Mouse (Mus musculus) ES-Bruce4 (cell line): Measurements from ENCODE around the gene Vcan.

ENCODE experiments used
- CTCF ChIP-seq: IDR thresholded peaks from one replicate; pipeline ENCODE4 v1.8.1; 2011; ENCODE audit warnings: low read depth, low read length
- EP300 ChIP-seq: IDR thresholded peaks from 2 replicates; pipeline ENCODE4 v1.6.1; 2011; ENCODE audit warnings: low read depth, low read length; ENCODE audit not compliant: insufficient read depth
- POLR2A ChIP-seq: IDR thresholded peaks from one replicate; pipeline ENCODE4 v1.8.1; 2011; ENCODE audit warnings: low read length; ENCODE audit not compliant: insufficient read depth

DNA sequence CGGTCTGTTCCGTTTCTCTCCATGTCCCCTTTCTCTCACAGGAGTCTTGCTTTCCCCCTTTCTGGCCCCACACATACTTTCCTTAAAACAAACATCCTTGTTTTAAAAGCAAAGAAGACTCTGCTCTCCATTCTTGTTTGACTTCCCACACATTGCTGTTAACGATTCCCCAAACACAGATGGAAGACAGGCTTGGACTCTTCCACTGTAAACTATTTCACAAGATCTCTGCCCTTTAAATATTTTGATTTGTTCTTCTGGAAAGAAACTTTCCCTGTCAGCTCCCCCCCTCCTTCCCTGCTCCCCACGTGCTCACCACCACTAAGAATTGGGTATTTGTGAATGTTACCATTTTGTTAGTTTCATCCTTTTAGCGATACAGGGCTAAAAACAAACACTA is 49.2 kb upstream of the Vcan start:
- TF ChIP-seq CTCF, result no peak
- TF ChIP-seq POLR2A, result no peak
- no peak for TF ChIP-seq EP300
